Mouse (Mus musculus) kidney, adult 11 months (tissue): ENCODE results near the gene Mical1.
A peak's percentile ranks its signal among the peaks of the same experiment; 100 is the strongest.

Source experiments
- DNase-seq: peaks from one replicate; pipeline ENCODE4 v3.0.0; 2022

The Mical1 gene

DNA sequence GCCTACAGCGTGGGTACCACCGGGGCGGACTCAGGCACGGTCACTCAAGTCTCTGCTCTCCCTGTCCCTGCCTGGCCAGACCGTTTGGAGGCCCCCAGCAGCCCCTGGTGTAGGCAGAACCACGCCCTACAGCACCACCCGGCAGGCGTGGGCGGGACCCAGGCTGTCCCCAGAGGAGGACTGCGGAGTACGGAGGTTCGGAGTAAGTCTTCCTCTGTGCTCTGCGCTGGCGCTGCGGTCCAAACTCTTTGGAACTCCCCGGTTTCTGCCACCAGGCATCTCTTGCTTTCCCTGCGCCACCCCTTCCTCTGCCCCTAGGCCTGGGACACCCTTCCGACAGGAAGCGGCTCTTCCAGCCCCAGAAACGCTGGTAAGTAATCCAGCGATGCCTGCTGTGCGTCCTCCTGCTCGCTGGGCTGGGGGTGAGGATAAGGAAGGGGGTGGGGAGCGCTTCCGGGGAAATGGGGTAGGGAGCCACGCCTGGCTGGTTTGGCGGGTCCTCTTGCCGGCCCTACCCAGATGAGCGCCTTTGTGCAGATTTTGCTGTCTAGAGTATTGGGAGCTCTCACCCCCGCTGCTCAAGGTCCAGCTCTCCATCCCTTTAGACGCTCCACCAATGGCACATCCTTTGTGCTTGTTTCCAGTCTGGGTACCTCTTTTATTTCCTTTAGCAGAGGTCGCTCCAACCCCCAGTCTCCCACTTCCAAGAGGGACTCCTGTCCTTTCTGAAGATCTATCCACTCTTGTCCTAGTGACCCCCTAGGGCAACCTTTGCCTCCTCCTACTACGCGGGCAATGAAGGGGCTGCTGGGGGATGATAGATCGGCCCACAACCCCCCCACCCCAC lies at the start of gene Mical1:
Gene Mical1, plus strand, starts transcription at position 144 of the 847 bp plus-strand sequence.
- no peak for DNase-seq

DNA sequence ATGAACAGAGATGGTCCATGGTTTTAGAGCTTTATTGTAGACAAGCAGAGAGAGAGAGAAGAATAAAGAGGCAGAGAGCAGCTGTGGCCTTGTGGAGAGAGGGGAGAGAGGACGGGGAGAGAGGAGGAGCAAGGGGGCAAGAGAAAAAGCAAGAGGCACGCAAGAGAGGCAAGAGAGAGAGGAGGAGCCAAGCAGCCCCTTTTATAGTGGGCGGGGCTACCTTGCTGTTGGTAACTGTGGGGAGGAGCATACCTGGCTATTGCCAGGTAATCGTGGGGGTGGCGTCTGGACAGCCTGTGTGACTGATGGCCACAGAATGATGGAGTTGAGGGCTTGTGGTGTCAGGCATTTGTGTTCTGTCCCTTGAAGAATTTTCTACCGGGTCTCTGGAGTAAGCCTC lies 49.7 kb upstream of the Mical1 start:
- no peak for DNase-seq

DNA sequence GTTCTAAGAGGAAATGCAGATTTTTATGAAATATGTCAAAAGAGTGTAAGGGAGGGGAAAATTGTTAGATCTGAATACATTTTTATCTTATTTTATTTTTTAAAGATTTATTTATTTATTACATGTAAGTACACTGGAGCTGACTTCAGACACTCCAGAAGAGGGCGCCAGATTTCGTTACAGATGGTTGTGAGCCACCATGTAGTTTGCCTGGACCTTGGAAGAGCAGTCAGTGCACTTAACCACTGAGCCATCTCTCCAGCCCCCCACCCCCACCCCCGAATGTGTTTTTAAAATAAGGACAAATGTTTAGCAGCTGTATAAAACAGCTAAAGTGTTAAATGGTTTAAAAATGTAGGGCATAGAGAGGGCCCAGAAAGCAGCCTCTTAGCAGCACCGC lies 41.5 kb upstream of the Mical1 start:
- peak; percentile 51 for DNase-seq

GRCm38 (mm10) chr10:41435141-41435540 lies 41.0 kb upstream of the Mical1 start:
- no peak for DNase-seq

- DNase-seq = no peak
Measured at GRCm38 (mm10) chr10:41448216-41448615, 27.9 kb upstream of the Mical1 start.

DNA sequence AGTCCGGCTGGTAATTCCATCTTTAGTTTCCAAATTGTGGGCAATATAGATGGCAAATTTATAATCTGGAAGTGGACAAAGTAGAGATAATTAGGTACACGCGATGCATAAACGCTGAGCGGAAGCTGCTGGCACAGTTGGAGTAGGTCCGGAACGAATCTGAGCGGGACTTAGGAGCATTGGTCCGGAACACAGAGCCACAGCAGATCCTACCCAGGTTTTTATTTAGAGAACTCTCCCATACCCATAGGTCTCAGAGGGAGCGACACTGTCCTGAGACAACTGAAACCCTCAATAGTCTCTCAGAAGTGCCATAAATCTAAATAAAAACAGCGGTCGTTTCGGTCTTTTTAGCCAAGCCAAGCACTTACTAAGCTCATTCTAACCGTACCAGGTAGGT lies 26.4 kb upstream of the Mical1 start:
- DNase-seq = peak; percentile 37

DNA sequence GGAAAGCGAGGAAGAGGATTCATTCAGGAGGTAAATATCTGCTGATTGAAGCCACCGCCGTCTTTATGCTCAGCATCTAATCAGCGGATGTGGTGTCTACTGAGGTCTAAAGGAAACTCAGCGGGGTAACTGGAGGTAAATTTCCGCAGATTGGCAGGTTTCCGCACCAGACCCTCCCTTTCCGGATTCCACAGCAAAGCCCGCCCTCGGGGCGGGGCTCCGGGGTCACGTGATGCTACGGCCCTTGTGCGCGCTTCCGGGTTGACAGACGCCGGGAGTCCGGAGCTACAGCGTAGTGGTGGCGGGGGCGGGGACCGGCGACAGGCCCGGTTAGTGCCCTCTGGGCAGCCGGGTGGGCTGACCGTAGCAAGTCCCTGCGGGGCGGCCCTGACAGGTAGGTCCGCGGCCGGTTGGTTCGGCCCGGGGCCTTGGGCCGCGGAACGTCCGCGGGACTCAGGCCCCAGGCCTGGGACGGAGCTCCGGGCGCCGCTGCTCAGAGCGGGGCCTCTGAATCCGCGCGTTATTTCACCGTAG lies 25.9 kb upstream of the Mical1 start, which contains the start of gene Zbtb24:
Gene Zbtb24, plus strand, starts transcription at position 247 of the 534 bp plus-strand sequence.
- DNase-seq = peak; percentile 93

DNA sequence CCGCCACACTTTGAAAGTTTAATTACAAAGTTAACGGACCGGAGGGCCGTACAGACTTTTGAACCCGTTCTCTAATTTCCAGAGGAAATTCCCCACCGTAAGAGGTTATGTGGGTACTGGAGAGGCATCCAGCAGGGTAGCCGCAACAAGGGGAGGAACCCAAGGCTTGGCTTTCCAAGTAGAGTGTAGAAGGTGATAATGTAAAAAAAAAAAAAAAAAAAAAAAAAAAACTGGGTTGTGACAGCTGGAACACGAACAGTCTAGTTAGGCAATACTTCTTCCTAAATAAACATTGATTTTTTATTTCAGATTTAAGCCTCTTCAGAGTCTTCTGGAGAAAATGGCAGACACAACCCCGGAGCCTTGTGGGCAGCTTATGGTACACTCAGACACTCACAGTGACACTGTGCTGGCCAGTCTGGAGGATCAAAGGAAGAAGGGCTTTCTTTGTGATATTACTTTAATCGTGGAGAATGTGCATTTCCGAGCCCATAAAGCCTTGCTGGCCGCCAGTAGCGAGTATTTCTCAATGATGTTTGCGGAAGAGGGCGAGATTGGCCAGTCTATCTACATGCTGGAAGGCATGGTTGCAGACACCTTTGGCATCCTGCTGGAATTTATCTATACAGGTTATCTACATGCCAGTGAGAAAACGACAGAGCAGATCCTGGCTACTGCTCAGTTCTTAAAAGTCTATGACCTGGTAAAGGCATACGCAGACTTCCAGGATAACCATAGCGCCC lies 25.2 kb upstream of the Mical1 start:
- no peak for DNase-seq

GRCm38 (mm10) chr10:41451656-41452055 lies 24.5 kb upstream of the Mical1 start:
- peak; percentile 72 for DNase-seq

DNA sequence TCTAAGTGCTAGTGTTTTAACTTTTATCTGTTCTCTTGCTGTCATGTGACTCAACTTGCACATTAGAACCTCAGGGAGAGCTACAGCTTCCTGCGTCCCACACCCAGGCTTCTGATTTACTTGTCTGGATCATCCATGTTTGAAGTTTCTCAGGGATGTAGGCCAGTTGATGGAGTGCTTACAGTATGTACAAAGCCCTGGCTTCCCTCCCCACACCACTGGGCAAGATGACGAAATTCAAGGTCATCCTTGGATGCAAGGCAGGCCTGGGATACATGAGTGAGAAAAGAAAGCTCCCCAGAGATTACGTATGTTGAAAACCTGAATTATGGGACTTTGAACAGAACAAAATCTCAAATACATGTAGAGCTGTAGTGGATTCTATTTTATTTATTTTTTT lies 23.3 kb upstream of the Mical1 start:
- no peak for DNase-seq

GRCm38 (mm10) chr10:41459990-41460389 lies 16.1 kb upstream of the Mical1 start:
- no peak for DNase-seq

GRCm38 (mm10) chr10:41460501-41460900 lies 15.6 kb upstream of the Mical1 start:
- no peak for DNase-seq

DNA sequence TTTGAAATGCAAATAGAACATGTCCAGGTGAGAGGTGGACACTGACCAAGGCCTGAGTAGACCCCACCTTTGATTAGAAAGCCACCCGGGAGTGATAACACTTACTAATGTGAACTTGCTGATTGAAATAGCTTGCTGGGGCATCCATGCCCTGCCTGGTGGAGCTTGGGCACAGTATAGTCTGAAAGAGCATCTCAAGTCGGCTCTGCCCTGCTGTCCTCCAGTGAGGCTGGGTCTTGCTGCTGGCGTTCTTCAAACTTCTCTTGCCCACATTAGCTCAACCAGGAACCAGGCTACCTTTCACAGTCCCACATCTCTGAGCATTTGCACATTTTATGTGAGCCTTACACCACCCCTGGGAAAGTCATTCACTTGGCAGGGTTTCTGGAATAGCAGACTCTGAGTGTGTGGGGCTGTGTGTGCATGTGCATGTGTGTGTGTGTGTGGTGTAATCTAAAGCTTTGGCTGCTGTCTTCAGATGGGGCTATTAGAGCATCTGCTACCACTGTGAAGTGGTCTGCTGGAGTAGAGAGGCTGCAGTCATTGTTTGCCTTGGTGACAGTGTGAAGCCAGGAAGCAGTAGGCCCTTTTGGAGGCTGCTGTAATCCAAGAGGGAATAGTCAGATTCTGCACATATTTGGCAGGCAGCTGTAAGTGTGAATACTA lies 14.9 kb upstream of the Mical1 start:
- DNase-seq = no peak

DNA sequence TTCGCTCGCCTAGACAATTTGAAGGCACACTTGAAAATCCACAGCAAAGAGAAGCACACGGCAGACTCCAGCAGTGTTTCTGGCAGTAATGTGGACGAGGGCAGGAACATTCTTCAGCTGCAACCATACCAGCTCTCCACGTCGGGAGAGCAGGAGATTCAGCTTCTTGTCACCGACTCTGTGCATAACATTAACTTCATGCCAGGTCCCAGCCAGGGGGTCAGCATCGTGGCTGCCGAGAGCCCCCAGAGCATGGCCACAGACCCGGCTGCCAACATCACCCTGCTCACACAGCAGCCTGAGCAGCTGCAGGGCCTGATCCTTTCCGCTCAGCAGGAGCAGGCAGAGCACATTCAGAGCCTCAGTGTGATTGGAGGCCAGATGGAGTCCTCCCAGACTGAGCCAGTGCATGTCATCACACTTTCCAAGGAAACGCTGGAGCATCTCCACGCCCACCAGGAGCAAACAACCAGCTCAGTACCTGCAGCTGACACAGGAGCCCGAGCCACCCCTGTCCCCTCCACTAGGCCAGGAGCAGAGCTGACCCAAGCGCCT lies 11.6 kb upstream of the Mical1 start:
- no peak for DNase-seq

GRCm38 (mm10) chr10:41467325-41467724 lies 8.8 kb upstream of the Mical1 start:
- no peak for DNase-seq

- DNase-seq = no peak
Measured at GRCm38 (mm10) chr10:41470693-41471092, 5.4 kb upstream of the Mical1 start.

DNA sequence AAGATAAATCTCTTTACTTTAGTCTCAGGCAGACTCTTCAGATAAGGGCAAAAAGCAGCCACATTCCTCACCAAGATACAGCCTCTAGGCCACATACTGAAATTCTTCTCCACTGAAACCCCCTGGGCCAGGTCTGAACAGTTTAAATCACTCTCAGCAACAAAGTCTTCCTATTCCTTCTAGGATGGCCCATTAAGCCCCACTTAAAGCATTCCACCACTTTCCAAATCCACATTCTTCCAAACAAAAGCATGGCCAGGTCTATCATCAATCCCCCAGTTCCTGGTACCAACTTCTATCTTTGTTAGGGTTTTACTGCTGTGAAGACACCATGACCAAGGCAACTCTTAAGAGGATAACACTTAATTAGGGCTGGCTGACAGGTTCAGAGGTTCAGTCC lies 3.6 kb upstream of the Mical1 start:
- DNase-seq = no peak

- no peak for DNase-seq
Measured at GRCm38 (mm10) chr10:41472962-41473481, 3.1 kb upstream of the Mical1 start.

DNA sequence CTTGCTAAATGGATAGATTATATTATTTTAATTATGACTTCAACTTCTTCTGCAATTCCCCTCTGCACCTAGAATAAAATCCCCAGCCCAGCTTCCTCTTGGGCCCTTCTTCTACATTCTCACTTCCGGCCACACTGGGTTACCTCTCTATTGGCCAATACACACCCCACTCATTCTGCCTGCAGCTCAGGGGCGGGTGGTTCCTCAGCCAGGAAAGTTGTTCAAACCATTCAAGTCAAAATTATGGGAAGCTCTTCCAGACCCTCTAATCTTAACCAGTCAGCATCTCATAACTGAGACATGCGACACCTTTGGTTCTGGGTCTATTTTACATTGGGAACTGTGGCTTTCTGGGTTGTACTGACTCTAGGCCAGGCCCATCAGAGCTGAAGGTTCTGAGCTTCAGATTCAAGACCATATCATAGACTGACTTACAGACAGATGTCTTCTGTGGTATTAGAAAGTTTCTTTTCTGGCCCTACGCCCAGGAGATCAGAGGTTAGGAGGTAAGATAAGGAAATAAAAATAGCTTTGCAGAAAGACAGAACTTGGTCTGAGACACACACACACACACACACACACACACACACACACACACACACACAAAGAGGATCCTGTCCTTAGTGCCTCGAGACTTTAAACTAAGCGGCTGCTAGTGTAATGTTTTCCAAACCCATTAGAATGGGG lies 2.2 kb upstream of the Mical1 start:
- no peak for DNase-seq

DNA sequence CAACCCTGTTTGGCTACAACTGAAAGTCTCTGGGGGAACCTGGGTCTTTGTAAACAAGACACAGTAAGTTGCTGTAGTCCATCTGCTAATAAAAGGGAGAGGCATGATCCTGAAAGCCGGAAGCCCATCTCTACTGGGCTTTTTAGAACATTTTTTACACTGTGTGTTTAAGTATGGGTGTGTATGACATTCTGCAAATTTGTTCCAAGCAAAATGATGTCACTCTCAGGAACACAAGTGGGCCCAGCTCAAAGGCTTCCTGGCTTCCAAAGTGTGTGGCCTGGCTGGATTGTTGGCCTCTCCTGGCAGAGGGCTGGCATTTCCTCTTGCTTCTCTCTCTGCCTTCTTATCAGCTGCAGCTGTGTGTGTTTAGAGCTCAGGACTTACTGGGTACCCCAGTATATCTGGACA lies 1.1 kb upstream of the Mical1 start:
- no peak for DNase-seq

DNA sequence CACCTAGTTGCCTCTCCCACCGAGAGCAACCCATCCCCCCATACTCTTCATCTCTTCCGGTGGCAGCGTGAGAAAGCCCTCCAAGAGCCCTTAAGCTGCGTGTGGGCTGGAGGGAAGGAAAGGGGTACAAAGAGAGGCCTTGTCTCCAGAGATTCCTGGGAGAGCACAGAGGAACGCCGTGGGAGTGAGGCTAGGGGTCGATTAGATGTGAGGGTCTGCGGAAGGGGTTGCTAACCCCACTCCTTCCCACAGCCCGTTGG lies 834 bp downstream of the Mical1 start:
- DNase-seq = no peak
